Mouse (Mus musculus) cerebellum, adult 9-10 months (tissue): ENCODE measurements around the gene Naga.
A peak's percentile ranks its signal among the peaks of the same experiment; 100 is the strongest.

ENCODE experiments used
- DNase-seq: peaks from one replicate; pipeline ENCODE4 v3.0.0; 2022

The Naga gene

GRCm38 (mm10) chr15:82337875-82338274, 850 bp downstream of the Naga start:
- DNase-seq = peak; percentile 45

DNA sequence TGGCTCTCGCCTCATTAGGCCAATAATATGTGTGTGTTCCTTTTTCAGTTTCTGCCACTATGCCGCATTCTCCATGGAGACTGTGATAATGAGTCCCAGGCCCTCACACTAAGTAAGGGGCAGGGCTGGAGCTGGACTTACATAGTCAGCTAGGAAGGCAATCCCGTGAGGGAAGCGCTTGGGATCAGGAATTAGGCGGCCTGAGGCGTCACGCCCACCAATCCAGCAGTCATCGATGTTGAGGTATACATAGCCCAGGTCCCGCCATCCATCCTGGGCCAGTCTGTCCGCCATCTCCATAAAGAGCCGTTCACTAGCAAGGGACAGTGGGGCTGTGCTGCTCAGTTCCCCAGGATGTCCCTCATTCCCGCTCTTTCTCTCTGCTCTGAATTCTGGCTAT, 2.1 kb downstream of the Naga start:
- DNase-seq = peak; percentile 27

GRCm38 (mm10) chr15:82335194-82335593, 3.5 kb downstream of the Naga start:
- DNase-seq = peak; percentile 74

DNA sequence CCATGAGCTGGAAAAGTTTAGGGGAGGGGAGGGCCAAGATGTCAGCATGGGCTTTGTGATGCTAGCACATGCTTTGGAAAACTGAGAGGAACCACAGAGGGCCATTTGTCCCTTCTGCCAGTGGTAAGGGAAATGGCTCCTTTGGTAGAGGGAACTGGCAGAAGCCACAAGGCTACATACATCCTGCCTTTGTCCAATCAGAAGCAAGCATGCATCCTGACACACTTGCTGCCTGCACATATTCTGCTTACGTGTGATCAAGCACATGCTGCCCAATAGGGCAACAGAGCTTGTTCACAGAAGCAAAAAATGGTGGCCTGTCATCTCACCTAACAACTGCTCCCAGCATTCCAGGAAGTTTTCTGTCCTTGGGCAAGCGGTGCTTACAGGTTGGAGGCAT, 13.3 kb downstream of the Naga start:
- no peak for DNase-seq

GRCm38 (mm10) chr15:82322195-82322594, 16.5 kb downstream of the Naga start:
- no peak for DNase-seq

DNA sequence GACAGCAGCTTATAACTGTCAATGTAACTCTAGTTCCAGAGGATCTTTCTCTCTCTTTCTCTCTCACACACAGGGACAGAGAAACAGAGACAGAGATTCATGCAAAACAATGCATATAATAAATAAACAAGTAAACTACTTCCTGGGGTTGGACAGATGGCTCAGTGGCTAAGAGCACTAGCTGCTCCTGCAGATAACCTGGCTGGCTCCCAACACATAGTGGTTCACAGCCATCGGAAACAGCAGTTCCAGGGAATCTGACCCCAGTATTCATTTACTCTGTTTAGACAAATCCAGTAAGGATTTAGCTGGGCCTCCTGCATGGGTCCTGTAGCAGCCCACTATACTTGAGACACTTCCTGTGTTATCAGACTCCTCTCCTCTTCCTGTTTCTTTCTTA, 19.1 kb downstream of the Naga start:
- no peak for DNase-seq

DNA sequence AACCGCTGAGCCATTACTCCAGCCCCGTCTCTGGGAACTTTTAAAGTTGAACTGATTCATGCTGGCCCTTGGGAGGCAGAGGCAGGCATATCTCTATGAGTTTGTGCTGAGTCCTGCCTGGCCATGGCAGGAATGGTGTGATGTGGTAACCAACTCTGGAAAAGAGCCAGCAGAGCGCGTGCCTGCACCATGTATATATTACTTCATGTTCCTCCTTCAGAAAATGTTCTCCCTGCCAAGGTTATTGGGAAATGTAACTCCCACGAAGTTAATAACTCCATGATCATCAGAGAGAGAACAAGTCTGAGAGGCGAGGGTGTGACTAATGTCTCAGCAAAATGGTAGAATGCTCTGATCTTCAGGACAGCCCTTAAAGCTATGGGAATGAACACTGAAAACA, 20.9 kb downstream of the Naga start:
- DNase-seq = no peak

- no peak for DNase-seq
Measured at GRCm38 (mm10) chr15:82308416-82308815, 30.3 kb downstream of the Naga start.

DNA sequence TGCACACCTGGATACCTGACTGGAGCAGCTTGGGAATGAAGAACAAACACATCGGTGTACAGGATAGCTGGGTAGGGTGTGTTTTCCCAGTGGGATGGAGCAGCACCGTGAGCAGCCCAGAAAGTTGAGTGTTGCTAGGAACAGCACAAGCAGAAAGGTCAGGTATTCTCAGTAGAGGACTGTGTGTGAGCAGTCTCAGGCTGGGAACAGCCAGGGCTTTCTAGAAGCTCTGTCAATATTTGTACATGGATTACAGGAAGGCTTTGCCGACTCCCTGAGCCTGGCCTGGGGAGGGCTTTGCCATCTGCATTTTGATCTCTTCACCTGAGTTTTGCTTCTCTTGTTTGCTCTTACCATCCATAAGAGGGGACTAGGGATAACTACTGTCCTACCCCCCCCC, 31.6 kb downstream of the Naga start:
- no peak for DNase-seq

GRCm38 (mm10) chr15:82298764-82299561, 39.8 kb downstream of the Naga start, which contains the start of gene Wbp2nl:
Gene Wbp2nl, plus strand, starts transcription at chr15:82298954.
- DNase-seq = no peak

GRCm38 (mm10) chr15:82294059-82294458, 44.7 kb downstream of the Naga start:
- DNase-seq = peak; percentile 46

DNA sequence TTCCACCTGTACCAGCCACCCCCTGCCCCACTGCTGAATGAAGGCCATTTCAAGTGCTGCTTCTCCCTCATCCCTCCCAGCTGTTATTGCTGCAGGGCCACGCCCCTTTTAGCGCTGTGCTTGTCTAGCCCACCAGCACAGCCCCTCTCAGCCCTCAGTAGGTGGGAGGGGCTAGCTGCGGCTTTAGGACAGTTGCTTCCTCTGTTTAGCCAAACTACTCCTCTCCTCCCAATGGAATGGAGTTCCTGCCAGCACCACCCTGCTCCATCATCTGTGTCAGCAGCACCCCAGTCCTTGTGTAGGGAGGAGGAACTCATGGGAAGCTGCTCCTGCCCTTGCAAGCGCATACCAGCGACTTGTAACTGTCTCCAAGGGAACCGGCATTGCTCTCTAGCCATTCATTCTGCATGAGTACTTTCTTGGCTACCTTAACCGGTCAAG, 45.4 kb downstream of the Naga start:
- no peak for DNase-seq

GRCm38 (mm10) chr15:82292851-82293250, 45.9 kb downstream of the Naga start:
- DNase-seq = no peak

DNA sequence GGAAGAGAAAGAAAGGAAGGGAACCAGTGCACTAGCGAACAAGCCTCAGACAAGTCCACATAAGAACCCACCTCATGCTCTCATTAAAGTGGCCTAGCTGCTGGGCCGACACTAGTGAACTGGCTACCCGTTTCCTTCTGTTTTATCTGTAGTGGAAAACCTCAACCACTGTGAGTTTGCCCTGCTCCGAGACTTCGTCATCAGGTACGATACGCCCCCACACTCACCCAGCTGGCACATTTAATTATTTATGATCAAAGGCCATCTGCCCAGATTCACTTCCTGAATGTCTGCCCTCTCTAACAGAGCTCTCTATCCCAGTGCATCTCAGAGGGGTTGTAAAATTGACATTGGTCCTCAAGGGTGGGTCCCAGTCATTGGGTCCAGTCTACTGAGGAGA, 48.5 kb downstream of the Naga start:
- DNase-seq = no peak

DNA sequence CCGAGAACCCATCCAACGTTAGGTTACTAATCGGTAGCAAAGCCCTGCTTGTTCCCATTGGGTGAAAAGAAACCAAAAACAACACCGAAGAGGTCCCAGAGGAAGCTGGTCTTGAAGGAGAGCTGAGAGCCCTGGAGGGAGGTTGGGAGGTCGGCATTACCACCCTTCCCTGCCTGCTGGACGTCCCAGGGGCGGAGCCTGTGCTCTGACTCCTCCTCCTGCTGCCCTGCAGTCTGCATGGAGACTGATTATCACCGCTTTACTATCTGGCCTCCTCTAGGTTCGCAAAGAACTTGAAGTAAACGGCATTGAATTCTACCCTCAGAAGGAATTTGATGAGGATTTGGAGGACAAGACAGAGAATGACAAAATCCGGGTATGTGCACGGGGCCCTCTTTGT, 52.6 kb downstream of the Naga start:
- no peak for DNase-seq

DNA sequence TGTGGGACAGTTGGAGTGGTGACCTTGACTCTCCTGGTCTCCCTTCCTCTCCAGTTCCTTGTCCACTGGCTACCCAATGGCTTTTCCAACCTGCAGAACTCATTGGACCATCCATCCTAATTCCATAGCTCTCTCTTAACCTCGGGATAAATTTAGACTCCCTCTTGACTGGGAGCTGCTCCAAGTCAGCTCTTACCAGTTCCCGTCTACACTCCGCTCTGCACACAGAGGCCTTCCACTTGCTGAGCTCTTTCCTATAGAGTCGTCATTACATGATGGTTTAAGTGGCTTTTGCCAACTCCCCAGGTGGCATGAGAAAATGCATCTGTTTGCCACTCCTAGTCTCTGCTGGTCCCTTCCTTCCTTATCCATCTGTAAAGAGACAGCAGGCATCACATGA, 58.1 kb downstream of the Naga start:
- DNase-seq = peak; percentile 46
